Mouse (Mus musculus) hindbrain, postnatal 0 days (tissue): ENCODE measurements at regions not wholly inside any gene's neighbourhood (a gene's known extent, or its start where the extent isn't known, plus 50 kb on each side); places are given as distances from the start of the nearest gene placed in this dataset.

Experiments
- ATAC-seq: fragments of 200-750 bp; cut with Nextera tagmentation; 2 replicates; pipeline ENCODE4 v1.8.0; 2017; ENCODE audit warnings: mild to moderate bottlenecking, moderate TSS enrichment, moderate library complexity
- DNase-seq: peaks from one replicate; pipeline ENCODE4 v3.0.0-alpha.2; 2015; ENCODE audit warnings: low spot score
- H3K27ac ChIP-seq: fragments of 300-500 bp; sonication (generic); 2 replicates; pipeline ENCODE4 v1.5.1; 2014; ENCODE audit warnings: mild to moderate bottlenecking
- H3K27me3 ChIP-seq: fragments of 300-500 bp; sonication (generic); 2 replicates; pipeline ENCODE4 v1.6.1; 2014; ENCODE audit warnings: low read length, mixed read lengths; ENCODE audit not compliant: insufficient read depth
- H3K36me3 ChIP-seq: fragments of 300-500 bp; sonication (generic); 2 replicates; pipeline ENCODE4 v1.6.1; 2014; ENCODE audit warnings: low read length, mixed read lengths; ENCODE audit not compliant: insufficient read depth
- H3K4me1 ChIP-seq: fragments of 300-500 bp; sonication (generic); 2 replicates; pipeline ENCODE4 v1.6.1; 2014; ENCODE audit warnings: antibody characterized with exemption, low read length, mixed read lengths; ENCODE audit not compliant: insufficient read depth
- H3K4me2 ChIP-seq: fragments of 300-500 bp; sonication (generic); 2 replicates; pipeline ENCODE4 v1.6.1; 2014; ENCODE audit warnings: low read depth, mild to moderate bottlenecking, low read length, moderate library complexity, mixed read lengths
- H3K4me3 ChIP-seq: fragments of 300-500 bp; sonication (generic); 2 replicates; pipeline ENCODE4 v1.5.1; 2014; ENCODE audit warnings: low read length
- H3K9ac ChIP-seq: fragments of 300-500 bp; sonication (generic); replicated peaks from 2 replicates; pipeline ENCODE4 v1.6.1; 2014; ENCODE audit warnings: mild to moderate bottlenecking, low read length, moderate library complexity, mixed read lengths
- H3K9me3 ChIP-seq: fragments of 300-500 bp; sonication (generic); 2 replicates; pipeline ENCODE4 v1.6.1; 2016; ENCODE audit warnings: low read length, mixed read lengths
- CTCF ChIP-seq: IDR thresholded peaks from 2 replicates; pipeline ENCODE4 v1.5.1; 2016; ENCODE audit warnings: antibody characterized with exemption, control low read depth, low read depth
- WGBS: fragments of 180-500 bp; shearing (Covaris S2); extraction: QIAGEN DNeasy Blood & Tissue Kit; methylation state at CpG from one replicate; pipeline ENCODE4 v1.1.7; 2014; 5-methylcytosine and 5-hydroxymethylcytosine counted together
- microRNA-seq, 2 experiments: library from miRNA; unstranded; fragments of <30 nt; microRNA quantifications; one replicate each; pipeline ENCODE4; 2016

- Histone ChIP-seq H3K36me3 (no peaks in the 10 kb centered on the region), H3K4me3 (no peak overlapping the region), H3K4me2 (no peak overlapping the region), H3K9ac (no peak overlapping the region), H3K27me3 (no peaks in the 10 kb centered on the region), H3K27ac (no peak overlapping the region), H3K9me3 (no peaks in the 10 kb centered on the region), H3K4me1 (no peaks in the 10 kb centered on the region)
- ATAC-seq, result no peak
- no peak for DNase-seq
- WGBS, result 60% methylated on average over 1 of the region's 1 CpGs
- TF ChIP-seq CTCF, result no peak
These were observed 278.1 kb upstream of the Slitrk5 start for GRCm38 (mm10) chr14:111396803-111397202.

GRCm38 (mm10) chr14:111400809-111401208 is 274.1 kb upstream of the Slitrk5 start:
- ATAC-seq, result peak; percentile 81
- no peak overlapping the region for H3K9ac ChIP-seq
- H3K27ac ChIP-seq, result no peak overlapping the region
- H3K4me3 ChIP-seq, result no peak overlapping the region
- TF ChIP-seq CTCF, result no peak
- no peaks in the 10 kb centered on the region for H3K27me3 ChIP-seq
- DNase-seq, result peak; percentile 82
- H3K4me1 ChIP-seq, result no peaks in the 10 kb centered on the region
- no peaks in the 10 kb centered on the region for H3K9me3 ChIP-seq
- WGBS, result 29% methylated on average over 3 of the region's 3 CpGs
- H3K36me3 ChIP-seq, result no peaks in the 10 kb centered on the region
- no peak overlapping the region for H3K4me2 ChIP-seq

- H3K4me3 ChIP-seq, result no peak overlapping the region
- TF ChIP-seq CTCF, result no peak
- H3K9ac ChIP-seq, result no peak overlapping the region
- WGBS, result 88% methylated on average over 1 of the region's 1 CpGs
- no peak for DNase-seq
- ATAC-seq, result no peak
- H3K9me3 ChIP-seq, result no peaks in the 10 kb centered on the region
- H3K27me3 ChIP-seq, result no peaks in the 10 kb centered on the region
- H3K36me3 ChIP-seq, result no peaks in the 10 kb centered on the region
- no peak overlapping the region for H3K4me2 ChIP-seq
- H3K27ac ChIP-seq, result no peak overlapping the region
- no peaks in the 10 kb centered on the region for H3K4me1 ChIP-seq
These were observed 272.4 kb upstream of the Slitrk5 start for GRCm38 (mm10) chr14:111402538-111402937.

- H3K27me3 ChIP-seq, result no peaks in the 10 kb centered on the region
- no peak overlapping the region for H3K4me2 ChIP-seq
- H3K4me3 ChIP-seq, result no peak overlapping the region
- no peaks in the 10 kb centered on the region for H3K36me3 ChIP-seq
- DNase-seq (no peak), ATAC-seq (no peak)
- WGBS, result 59% methylated on average over 1 of the region's 1 CpGs
- H3K4me1 ChIP-seq, result no peaks in the 10 kb centered on the region
- TF ChIP-seq CTCF, result no peak
- H3K9me3 ChIP-seq, result no peaks in the 10 kb centered on the region
- no peak overlapping the region for H3K9ac ChIP-seq
- H3K27ac ChIP-seq, result no peak overlapping the region
These were observed 271.3 kb upstream of the Slitrk5 start for GRCm38 (mm10) chr14:111403555-111403954.

- H3K27me3 ChIP-seq, result no peaks in the 10 kb centered on the region
- no peaks in the 10 kb centered on the region for H3K9me3 ChIP-seq
- no peak overlapping the region for H3K4me2 ChIP-seq
- DNase-seq (peak; percentile 58), ATAC-seq (peak; percentile 74)
- H3K4me3 ChIP-seq, result no peak overlapping the region
- no peak overlapping the region for H3K27ac ChIP-seq
- H3K36me3 ChIP-seq, result no peaks in the 10 kb centered on the region
- no peak overlapping the region for H3K9ac ChIP-seq
- H3K4me1 ChIP-seq, result no peaks in the 10 kb centered on the region
- 60% methylated on average over 3 of the region's 3 CpGs for WGBS
- no peak for TF ChIP-seq CTCF
These were observed 261.4 kb upstream of the Slitrk5 start for GRCm38 (mm10) chr14:111413543-111413942.

- Histone ChIP-seq H3K9me3 (no peaks in the 10 kb centered on the region), H3K27me3 (no peaks in the 10 kb centered on the region), H3K4me2 (no peak overlapping the region), H3K4me3 (no peak overlapping the region), H3K9ac (no peak overlapping the region), H3K27ac (no peak overlapping the region), H3K4me1 (no peaks in the 10 kb centered on the region), H3K36me3 (no peaks in the 10 kb centered on the region)
- ATAC-seq, result peak; percentile 68
- 57% methylated on average over 3 of the region's 3 CpGs for WGBS
- TF ChIP-seq CTCF, result no peak
- DNase-seq, result peak; percentile 10
These were observed 256.4 kb upstream of the Slitrk5 start for GRCm38 (mm10) chr14:111418531-111418930.

GRCm38 (mm10) chr14:111429101-111429857 is 245.6 kb upstream of the Slitrk5 start:
- ATAC-seq (no peak), DNase-seq (no peak)
- H3K9me3 ChIP-seq, result no peaks in the 10 kb centered on the region
- no peaks in the 10 kb centered on the region for H3K27me3 ChIP-seq
- H3K9ac ChIP-seq, result no peak overlapping the region
- no peaks in the 10 kb centered on the region for H3K36me3 ChIP-seq
- WGBS, result 92% methylated on average over 2 of the region's 2 CpGs
- no peaks in the 10 kb centered on the region for H3K4me1 ChIP-seq
- no peak overlapping the region for H3K4me3 ChIP-seq
- TF ChIP-seq CTCF, result no peak
- no peak overlapping the region for H3K27ac ChIP-seq
- H3K4me2 ChIP-seq, result no peak overlapping the region

Small RNA genes lying in the stretch of these regions (microRNA-seq; reads per million reads assigned to microRNA genes)
- gene Gm22802, result 0 reads per million in 2 experiments
